ENCODE assay signal across 9 mouse cellular contexts in the genomic region with DNA sequence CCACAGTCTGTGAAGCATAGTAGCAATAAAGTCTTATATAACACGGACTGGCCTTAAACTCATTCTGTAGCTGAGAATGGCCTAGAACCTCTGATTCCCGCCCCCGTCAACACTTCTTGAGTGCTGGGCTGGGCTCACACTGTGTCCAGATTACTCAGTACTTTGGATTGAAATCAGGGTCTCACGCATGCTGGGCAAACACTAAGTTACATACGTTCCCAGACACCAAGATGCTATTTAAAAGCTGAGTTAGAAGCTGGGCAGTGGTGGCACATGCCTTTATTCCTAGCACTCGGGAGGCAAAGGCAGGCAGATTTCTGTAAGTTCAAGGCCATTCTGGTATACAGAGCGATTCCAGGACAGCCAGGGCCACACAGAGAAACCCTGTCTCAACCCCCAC.
"Had no signal": no experiment of that assay in that cellular context is flagged by ENCODE, and none has a peak within 500 bp of the region (broad histone marks: within the 10 kb centered on the region; RNA-seq: fewer than 3 reads in every experiment).

No protein-coding gene starts in this region.

- DNase-seq: right cerebral cortex, adult 18-20 months had no signal

- H3K4me2 ChIP-seq: limb, embryonic 15.5 days; midbrain, embryonic 12.5 days; neural tube, embryonic 13.5 days had no signal

- ATAC-seq: intestine, embryonic 16.5 days; liver, embryonic 12.5 days; midbrain, embryonic 16.5 days had no signal

- H3K9me3 ChIP-seq: limb, embryonic 15.5 days; liver, embryonic 12.5 days; midbrain, embryonic 12.5 days; neural tube, embryonic 13.5 days; stomach, embryonic 15.5 days had no signal

- H3K9ac ChIP-seq: limb, embryonic 15.5 days; liver, embryonic 12.5 days; lung, embryonic 14.5 days; midbrain, embryonic 12.5 days; neural tube, embryonic 13.5 days; stomach, embryonic 15.5 days had no signal

- H3K4me3 ChIP-seq: limb, embryonic 15.5 days; liver, embryonic 12.5 days; midbrain, embryonic 12.5 days; neural tube, embryonic 13.5 days had no signal

- H3K27me3 ChIP-seq: limb, embryonic 15.5 days; liver, embryonic 12.5 days; stomach, embryonic 15.5 days had no signal

- H3K27ac ChIP-seq: limb, embryonic 15.5 days; liver, embryonic 12.5 days; midbrain, embryonic 12.5 days; neural tube, embryonic 13.5 days had no signal

- H3K36me3 ChIP-seq: limb, embryonic 15.5 days; liver, embryonic 12.5 days; midbrain, embryonic 12.5 days; neural tube, embryonic 13.5 days; stomach, embryonic 15.5 days had no signal
